Mouse (Mus musculus): ENCODE measurements around the gene Fbxw8. TPM values are rescaled to one million over a fixed set of nuclear protein-coding genes. Genes with fewer than 3 reads are reported as not detected.

Gene Fbxw8
- polyA plus RNA-seq, 1 experiment: 37.1 TPM

- no peak overlapping the region for H3K27ac ChIP-seq (ENCODE audit: insufficient read depth, low read length)
- H3K36me3 ChIP-seq (ENCODE audit: control insufficient read depth, insufficient read depth, low read length, poor library complexity, severe bottlenecking): no peaks in the 10 kb centered on the region
- H3K9me3 ChIP-seq (replicated peaks; ENCODE audit: control insufficient read depth, insufficient read depth, low read length, poor library complexity, severe bottlenecking): 0 out of 2 replicates have a peak, but pooled peaks cover 2% of the 10 kb centered on the region
- H3K4me1 ChIP-seq (ENCODE audit: control insufficient read depth, insufficient read depth, low read length): no peaks in the 10 kb centered on the region
- peaks cover 16% of the 10 kb centered on the region for H3K27me3 ChIP-seq (ENCODE audit: control insufficient read depth, insufficient read depth, low read length, poor library complexity, severe bottlenecking)
- peak overlapping the region; percentile 30; the same call in 1 of the 2 replicates for H3K9ac ChIP-seq (ENCODE audit: low read depth, poor library complexity, severe bottlenecking)
- peak overlapping the region; percentile 41 for H3K4me3 ChIP-seq (ENCODE audit: low read depth, low read length)
- TF ChIP-seq CTCF (IDR thresholded peaks at IDR 0.05; ENCODE audit: low read depth, low read length): no peak
- no peak for TF ChIP-seq POLR2A (IDR thresholded peaks at IDR 0.05; ENCODE audit: insufficient read depth, low read length)
- TF ChIP-seq EP300 (IDR thresholded peaks at IDR 0.05; ENCODE audit: insufficient read depth, low read depth, low read length): no peak
Measured at GRCm38 (mm10) chr5:118172078-118172723, 16.9 kb upstream of the Fbxw8 start.

- Histone ChIP-seq H3K27ac (ENCODE audit: insufficient read depth, low read length) (no peak overlapping the region), H3K9ac (ENCODE audit: low read depth, poor library complexity, severe bottlenecking) (peak overlapping the region; percentile 30; the same call in 1 of the 2 replicates)
Measured at GRCm38 (mm10) chr5:118171665-118172064, 16.4 kb upstream of the Fbxw8 start.

DNA sequence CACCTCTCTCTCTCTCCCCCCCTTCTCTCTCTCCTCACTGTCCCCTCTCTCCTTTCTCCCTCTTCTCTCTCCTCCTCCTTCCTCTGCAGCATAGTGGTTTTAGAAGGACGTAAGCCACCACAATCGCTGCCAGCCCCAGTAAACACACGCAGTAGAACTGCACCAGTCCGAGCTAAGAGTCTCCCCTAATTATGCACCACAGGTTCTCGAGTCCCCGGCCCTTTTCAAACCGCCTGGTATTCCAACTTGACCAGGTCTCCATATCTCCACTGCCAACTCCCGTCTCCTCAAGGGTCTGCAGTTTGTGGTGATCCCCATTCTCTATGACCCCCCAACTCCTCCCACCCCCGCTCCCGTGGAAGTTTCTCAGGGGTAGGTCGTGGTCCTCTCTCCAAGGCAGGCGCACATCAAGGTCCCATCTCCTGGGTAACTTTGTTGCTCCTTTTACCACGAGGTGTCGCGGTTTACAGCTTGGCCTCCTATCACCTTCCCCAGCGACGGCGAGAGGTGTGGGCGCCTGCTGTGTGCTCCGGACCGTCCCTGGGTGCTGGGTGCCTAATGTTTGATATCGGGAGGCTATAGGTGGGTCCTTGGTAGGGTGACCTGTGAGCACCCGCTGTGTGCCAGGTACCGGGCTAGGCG, 15.7 kb upstream of the Fbxw8 start:
- Histone ChIP-seq H3K9ac (ENCODE audit: low read depth, poor library complexity, severe bottlenecking) (no peak overlapping the region), H3K27ac (ENCODE audit: insufficient read depth, low read length) (no peak overlapping the region), H3K27me3 (ENCODE audit: control insufficient read depth, insufficient read depth, low read length, poor library complexity, severe bottlenecking) (peaks cover 16% of the 10 kb centered on the region), H3K4me1 (ENCODE audit: control insufficient read depth, insufficient read depth, low read length) (no peaks in the 10 kb centered on the region), H3K9me3 (replicated peaks; ENCODE audit: control insufficient read depth, insufficient read depth, low read length, poor library complexity, severe bottlenecking) (0 out of 2 replicates have a peak, but pooled peaks cover 2% of the 10 kb centered on the region), H3K4me3 (ENCODE audit: low read depth, low read length) (peak overlapping the region; percentile 45), H3K36me3 (ENCODE audit: control insufficient read depth, insufficient read depth, low read length, poor library complexity, severe bottlenecking) (no peaks in the 10 kb centered on the region)
- no peak for TF ChIP-seq EP300 (IDR thresholded peaks at IDR 0.05; ENCODE audit: insufficient read depth, low read depth, low read length)
- TF ChIP-seq POLR2A (IDR thresholded peaks at IDR 0.05; ENCODE audit: insufficient read depth, low read length): no peak
- peak; percentile 38 for TF ChIP-seq CTCF (IDR thresholded peaks at IDR 0.05; ENCODE audit: low read depth, low read length)

More at GRCm38 (mm10) chr5:118171665-118172064, 16.4 kb upstream of the Fbxw8 start:
- Histone ChIP-seq H3K4me3 (ENCODE audit: low read depth, low read length) (peak overlapping the region; percentile 41), H3K9me3 (replicated peaks; ENCODE audit: control insufficient read depth, insufficient read depth, low read length, poor library complexity, severe bottlenecking) (0 out of 2 replicates have a peak, but pooled peaks cover 2% of the 10 kb centered on the region), H3K27me3 (ENCODE audit: control insufficient read depth, insufficient read depth, low read length, poor library complexity, severe bottlenecking) (peaks cover 16% of the 10 kb centered on the region), H3K36me3 (ENCODE audit: control insufficient read depth, insufficient read depth, low read length, poor library complexity, severe bottlenecking) (no peaks in the 10 kb centered on the region), H3K4me1 (ENCODE audit: control insufficient read depth, insufficient read depth, low read length) (no peaks in the 10 kb centered on the region)
- TF ChIP-seq POLR2A (IDR thresholded peaks at IDR 0.05; ENCODE audit: insufficient read depth, low read length): no peak

GRCm38 (mm10) chr5:118169222-118170221, 14.3 kb upstream of the Fbxw8 start:
- Histone ChIP-seq H3K4me3 (ENCODE audit: low read depth, low read length) (peak overlapping the region; percentile 65), H3K4me1 (ENCODE audit: control insufficient read depth, insufficient read depth, low read length) (no peaks in the 10 kb centered on the region), H3K9me3 (replicated peaks; ENCODE audit: control insufficient read depth, insufficient read depth, low read length, poor library complexity, severe bottlenecking) (no peaks in the 10 kb centered on the region), H3K36me3 (ENCODE audit: control insufficient read depth, insufficient read depth, low read length, poor library complexity, severe bottlenecking) (no peaks in the 10 kb centered on the region), H3K9ac (ENCODE audit: low read depth, poor library complexity, severe bottlenecking) (peak overlapping the region; percentile 78), H3K27me3 (ENCODE audit: control insufficient read depth, insufficient read depth, low read length, poor library complexity, severe bottlenecking) (peaks cover 16% of the 10 kb centered on the region), H3K27ac (ENCODE audit: insufficient read depth, low read length) (no peak overlapping the region)
- TF ChIP-seq EP300 (IDR thresholded peaks at IDR 0.05; ENCODE audit: insufficient read depth, low read depth, low read length) (no peak), POLR2A (IDR thresholded peaks at IDR 0.05; ENCODE audit: insufficient read depth, low read length) (no peak), CTCF (IDR thresholded peaks at IDR 0.05; ENCODE audit: low read depth, low read length) (no peak)

DNA sequence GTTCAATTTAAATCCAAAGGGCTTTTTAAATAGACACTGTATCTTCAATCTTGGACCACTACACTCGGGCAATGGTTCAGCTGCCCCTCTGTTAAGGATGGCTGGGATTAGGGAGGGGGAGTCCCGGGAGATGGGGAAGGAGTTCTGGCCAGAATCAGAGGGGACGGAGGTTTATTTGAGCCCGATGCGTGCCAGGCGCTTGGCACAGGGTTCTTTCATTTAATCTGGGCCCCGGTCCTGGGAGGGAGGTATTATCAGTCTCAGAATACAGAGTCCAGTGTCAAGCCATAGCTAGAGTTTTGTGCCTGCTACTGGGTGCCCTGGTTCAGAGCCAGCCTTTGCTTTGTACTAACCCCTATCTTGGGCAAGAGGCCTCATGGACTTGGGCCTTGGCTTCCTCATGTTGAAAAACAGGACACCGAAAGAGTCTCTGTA, 12.3 kb upstream of the Fbxw8 start:
- H3K4me1 ChIP-seq (ENCODE audit: control insufficient read depth, insufficient read depth, low read length): no peaks in the 10 kb centered on the region
- no peaks in the 10 kb centered on the region for H3K36me3 ChIP-seq (ENCODE audit: control insufficient read depth, insufficient read depth, low read length, poor library complexity, severe bottlenecking)
- H3K27me3 ChIP-seq (ENCODE audit: control insufficient read depth, insufficient read depth, low read length, poor library complexity, severe bottlenecking): peaks cover 16% of the 10 kb centered on the region
- H3K4me3 ChIP-seq (ENCODE audit: low read depth, low read length): no peak overlapping the region
- TF ChIP-seq CTCF (IDR thresholded peaks at IDR 0.05; ENCODE audit: low read depth, low read length): no peak
- TF ChIP-seq EP300 (IDR thresholded peaks at IDR 0.05; ENCODE audit: insufficient read depth, low read depth, low read length): no peak
- TF ChIP-seq POLR2A (IDR thresholded peaks at IDR 0.05; ENCODE audit: insufficient read depth, low read length): no peak
- H3K9ac ChIP-seq (ENCODE audit: low read depth, poor library complexity, severe bottlenecking): no peak overlapping the region
- no peak overlapping the region for H3K27ac ChIP-seq (ENCODE audit: insufficient read depth, low read length)
- H3K9me3 ChIP-seq (replicated peaks; ENCODE audit: control insufficient read depth, insufficient read depth, low read length, poor library complexity, severe bottlenecking): no peaks in the 10 kb centered on the region
